Mouse (Mus musculus) C2C12 (cell line): Measurements from ENCODE around the gene Amy2a4. TPM values are rescaled to one million over a fixed set of nuclear protein-coding genes. Genes with fewer than 3 reads are reported as not detected.
"Not testable (repeated sequence)": the region's sequence is repeated elsewhere in the genome, so short reads cannot be mapped to it uniquely, and the experiment has no call there.

Source experiments
- H3K27me3 ChIP-seq: one replicate; pipeline ENCODE4 v1.6.1; 2011; ENCODE audit not compliant: control insufficient read depth, insufficient read depth, insufficient read length
- H3K36me3 ChIP-seq: one replicate; pipeline ENCODE4 v1.6.1; 2011; ENCODE audit not compliant: control insufficient read depth, insufficient read depth
- H3K4me3 ChIP-seq: one replicate; pipeline ENCODE4 v1.5.1; 2011; ENCODE audit warnings: mild to moderate bottlenecking, control low read depth; ENCODE audit not compliant: poor library complexity, insufficient read depth, severe bottlenecking
- H3K79me2 ChIP-seq: one replicate; pipeline ENCODE4 v1.6.1; 2011; ENCODE audit not compliant: control insufficient read depth, insufficient read depth
- H3K79me3 ChIP-seq: one replicate; pipeline ENCODE4 v1.6.1; 2011; ENCODE audit warnings: low read depth, control low read depth
- H3ac ChIP-seq: one replicate; pipeline ENCODE3; 2011; ENCODE audit warnings: low read depth; ENCODE audit not compliant: control insufficient read depth, insufficient read length
- long read RNA-seq, 2 experiments: library from polyadenylated mRNA; unstranded; transcript quantifications; one replicate each; pipeline ENCODE4 v2.0.0; 2019 to 2020
- polyA plus RNA-seq: library from polyadenylated mRNA; unstranded; fragments of >200 nt; fragmentation: generic; extraction: Trizol; gene quantifications from one replicate; pipeline ENCODE4 v1.2.1, GENCODE M21; 2012; ENCODE audit warnings: missing spikeins

Amy2a4 gene
- polyA plus RNA-seq, result not detected
- long read RNA-seq, experiment 1, result 0 reads
- long read RNA-seq, experiment 2, result 0 reads

- not testable (repeated sequence) for H3K36me3 ChIP-seq
Measured at GRCm38 (mm10) chr3:113291349-113291748, at the start of gene Amy2a4. Gene Amy2a4 (minus strand): TSS chr3:113291449.

GRCm38 (mm10) chr3:113323952-113324351, 32.7 kb upstream of the Amy2a4 start, which contains the start of gene Amy2a3:
Gene Amy2a3 (minus strand): TSS chr3:113324052.
- H3K79me2 ChIP-seq, H3K79me3 ChIP-seq, H3K36me3 ChIP-seq, H3K27me3 ChIP-seq, H3K4me3 ChIP-seq, H3ac ChIP-seq: not testable (repeated sequence)

More at GRCm38 (mm10) chr3:113291349-113291748, at the start of gene Amy2a4:
- H3K27me3 ChIP-seq, H3K4me3 ChIP-seq, H3K79me2 ChIP-seq, H3ac ChIP-seq, H3K79me3 ChIP-seq: not testable (repeated sequence)

DNA sequence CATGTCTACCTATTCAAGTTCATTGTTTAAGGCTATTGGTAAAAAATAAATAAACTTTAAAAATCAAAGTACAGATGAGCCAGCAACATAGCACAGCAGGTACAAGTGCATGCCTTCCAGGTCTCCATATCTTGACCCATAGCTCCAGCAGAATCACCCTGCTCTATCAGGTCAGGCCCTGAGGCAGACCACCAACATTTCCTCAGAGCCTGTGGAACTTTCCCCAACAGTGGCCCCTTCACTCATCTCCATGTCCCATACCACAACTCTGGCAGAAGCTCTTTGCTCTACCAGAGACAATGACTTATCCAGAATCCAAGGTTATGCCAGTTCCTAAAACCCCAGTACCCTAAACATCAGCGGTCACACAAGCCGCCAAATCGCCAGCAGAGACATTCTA, 21.7 kb upstream of the Amy2a4 start:
- H3K36me3 ChIP-seq, H3ac ChIP-seq, H3K4me3 ChIP-seq, H3K79me3 ChIP-seq, H3K79me2 ChIP-seq, H3K27me3 ChIP-seq: not testable (repeated sequence)

GRCm38 (mm10) chr3:113280285-113280684, 11.0 kb downstream of the Amy2a4 start:
- not testable (repeated sequence) for H3K27me3 ChIP-seq, H3ac ChIP-seq, H3K79me2 ChIP-seq

DNA sequence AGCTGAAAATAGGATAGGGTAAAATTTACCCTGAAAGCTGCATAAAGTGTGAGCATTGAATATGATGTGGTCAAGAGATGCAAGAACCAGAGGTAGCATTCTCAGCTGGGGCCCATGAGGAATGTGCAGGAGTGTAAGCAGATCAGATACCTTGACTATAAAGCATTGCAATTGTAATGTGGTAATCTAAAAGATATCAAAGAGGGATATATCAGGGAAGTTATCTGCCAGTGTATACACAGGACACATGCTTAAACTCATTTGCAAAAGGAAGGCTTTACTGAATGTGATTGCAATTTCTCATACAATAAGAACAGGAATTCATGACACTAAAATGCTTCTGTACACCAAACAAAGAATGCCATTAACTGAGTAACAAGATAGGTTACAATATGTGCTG, 11.7 kb downstream of the Amy2a4 start:
- H3K79me3 ChIP-seq, H3K79me2 ChIP-seq, H3K4me3 ChIP-seq, H3K27me3 ChIP-seq, H3K36me3 ChIP-seq, H3ac ChIP-seq: not testable (repeated sequence)

More at GRCm38 (mm10) chr3:113280285-113280684, 11.0 kb downstream of the Amy2a4 start:
- H3K36me3 ChIP-seq, H3K4me3 ChIP-seq, H3K79me3 ChIP-seq: not testable (repeated sequence)

DNA sequence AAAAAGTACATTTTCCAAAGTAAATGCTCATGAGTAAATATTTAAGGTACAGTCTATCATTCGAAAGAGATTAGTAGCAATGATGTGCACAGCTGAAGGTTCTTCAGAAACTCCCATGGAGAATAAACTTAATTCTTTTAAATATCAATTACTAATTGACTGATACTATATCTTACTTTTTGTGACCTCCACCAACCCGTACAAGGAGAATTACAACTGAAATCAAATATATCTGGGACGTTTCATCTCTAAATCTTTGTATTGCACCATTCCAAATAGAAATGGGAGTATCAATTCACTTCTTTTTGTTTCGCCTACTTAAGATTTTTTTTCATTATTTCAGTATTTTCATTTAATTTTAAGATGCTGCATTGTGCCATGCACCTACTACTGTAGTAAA, 32.5 kb downstream of the Amy2a4 start, which contains the start of gene Amy2a5:
TSS of gene Amy2a5 (minus strand) at position 101 of the 400 bp plus-strand sequence.
- H3K36me3 ChIP-seq, H3K79me2 ChIP-seq, H3ac ChIP-seq, H3K79me3 ChIP-seq, H3K27me3 ChIP-seq, H3K4me3 ChIP-seq: not testable (repeated sequence)

Other genes with a start within 250 kb of the Amy2a4 start
- gene Amy2a5, start 32.6 kb downstream of the Amy2a4 start, polyA plus RNA-seq, result not detected
- not detected for gene Amy2a3, start 32.6 kb upstream of the Amy2a4 start, polyA plus RNA-seq
- gene Amy2a2, start 65.2 kb upstream of the Amy2a4 start, polyA plus RNA-seq, result not detected
- not detected for gene Amy2a1, start 241.0 kb upstream of the Amy2a4 start, polyA plus RNA-seq